Mouse (Mus musculus) thymus, adult 2 months (tissue): Measurements from ENCODE around the gene Slc39a11. TPM values are rescaled to one million over a fixed set of nuclear protein-coding genes. Genes with fewer than 3 reads are reported as not detected.

Experiments used
- DNase-seq: peaks from one replicate; pipeline ENCODE4 v3.0.0; 2021
- H3K27ac ChIP-seq: fragments of 200-500 bp; 2 replicates; pipeline ENCODE4 v1.5.1; 2012; ENCODE audit warnings: low read length, control low read depth; ENCODE audit not compliant: control insufficient read depth, insufficient read depth
- H3K27me3 ChIP-seq: fragments of 200-500 bp; 2 replicates; pipeline ENCODE4 v1.6.1; 2012; ENCODE audit warnings: mild to moderate bottlenecking, low read length, moderate library complexity, mixed read lengths; ENCODE audit not compliant: control insufficient read depth, insufficient read depth
- H3K36me3 ChIP-seq: fragments of 200-500 bp; 2 replicates; pipeline ENCODE4 v1.6.1; 2012; ENCODE audit warnings: mild to moderate bottlenecking, low read length, moderate library complexity; ENCODE audit not compliant: control insufficient read depth, insufficient read depth
- H3K4me1 ChIP-seq: fragments of 200-500 bp; replicated peaks from 2 replicates; pipeline ENCODE4 v1.6.1; 2012; ENCODE audit warnings: low read length; ENCODE audit not compliant: control insufficient read depth, insufficient read depth
- H3K4me3 ChIP-seq: fragments of 200-500 bp; 2 replicates; pipeline ENCODE4 v1.5.1; 2012; ENCODE audit warnings: mild to moderate bottlenecking, low read length, control low read depth, moderate library complexity; ENCODE audit not compliant: control insufficient read depth, insufficient read depth
- CTCF ChIP-seq: fragments of 200-500 bp; IDR thresholded peaks from 2 replicates; pipeline ENCODE4 v1.5.1; 2012; ENCODE audit warnings: mild to moderate bottlenecking, control low read depth, low read length, moderate library complexity, borderline replicate concordance; ENCODE audit not compliant: control insufficient read depth, poor library complexity, insufficient read depth; ENCODE audit errors: extremely low read depth
- POLR2A ChIP-seq: fragments of 200-500 bp; IDR thresholded peaks from 2 replicates; pipeline ENCODE4 v1.6.1; 2012; ENCODE audit warnings: mild to moderate bottlenecking, low read length, control low read depth, moderate library complexity; ENCODE audit not compliant: control insufficient read depth, poor library complexity, insufficient read depth; ENCODE audit errors: extremely low read depth
- WGBS: fragments of 180-500 bp; shearing (Covaris S2); methylation state at CpG from one replicate; pipeline ENCODE4 v1.1.7; 2018; 5-methylcytosine and 5-hydroxymethylcytosine counted together
- polyA plus RNA-seq: library from polyadenylated mRNA; depleted of rRNA; stranded (reverse); fragments of >200 nt; gene quantifications from 2 replicates; pipeline ENCODE4 v1.2.3, GENCODE M21; 2012

The Slc39a11 gene
- polyA plus RNA-seq, 1 experiment = 18.0 TPM

DNA sequence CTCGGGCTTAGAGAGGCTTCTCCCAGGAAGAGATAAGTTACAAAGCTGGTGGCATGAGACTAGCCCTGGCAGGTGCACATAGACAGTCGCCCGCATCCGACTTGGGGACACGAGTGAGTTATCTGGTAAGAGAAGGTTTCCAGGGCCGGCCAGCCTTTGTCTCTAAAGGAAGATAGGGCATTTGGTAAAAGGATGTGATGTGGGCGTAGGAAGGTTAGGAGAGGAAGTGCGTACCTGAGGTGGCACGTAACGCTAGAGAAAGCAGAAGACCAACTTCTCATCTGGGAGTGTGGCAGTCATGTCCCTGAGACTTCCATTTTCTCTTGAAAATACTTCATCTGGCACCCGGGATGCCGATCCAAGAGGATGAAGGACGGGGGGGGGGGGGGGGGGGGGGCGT lies 441.9 kb downstream of the Slc39a11 start:
- Histone ChIP-seq H3K27me3 (no peaks in the 10 kb centered on the region), H3K4me3 (no peak overlapping the region), H3K27ac (no peak overlapping the region), H3K36me3 (no peaks in the 10 kb centered on the region), H3K4me1 (peaks cover 12% of the 10 kb centered on the region)
- DNase-seq = no peak
- WGBS = 54% methylated on average over 14 of the region's 14 CpGs
- no peak for TF ChIP-seq POLR2A
- no peak for TF ChIP-seq CTCF

DNA sequence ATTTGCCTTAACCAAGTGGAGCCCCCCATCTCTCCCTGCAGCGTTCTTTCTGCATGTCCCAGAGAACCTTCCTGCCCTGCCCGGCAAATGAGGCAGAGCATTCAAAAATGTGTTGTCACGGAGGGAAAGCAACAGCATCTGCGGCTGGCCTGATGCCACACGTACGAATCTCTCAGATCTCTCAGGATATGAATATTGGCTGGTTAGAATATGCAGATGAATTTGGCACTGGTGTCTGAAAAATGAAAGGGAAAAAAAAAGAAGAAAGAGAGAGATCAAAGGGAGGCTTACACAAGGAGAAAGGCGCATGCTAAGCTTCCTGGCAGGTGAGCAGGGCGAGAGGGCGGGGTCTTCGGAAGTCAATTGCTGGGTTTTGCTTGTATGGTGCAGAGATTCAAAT lies 443.8 kb downstream of the Slc39a11 start:
- peaks cover 4% of the 10 kb centered on the region; the same call in 1 of the 2 replicates for H3K27me3 ChIP-seq
- 68% methylated on average over 10 of the region's 10 CpGs for WGBS
- no peaks in the 10 kb centered on the region for H3K36me3 ChIP-seq
- DNase-seq = no peak
- H3K4me3 ChIP-seq = no peak overlapping the region
- H3K27ac ChIP-seq = no peak overlapping the region
- peaks cover 12% of the 10 kb centered on the region for H3K4me1 ChIP-seq
- no peak for TF ChIP-seq CTCF
- TF ChIP-seq POLR2A = no peak

DNA sequence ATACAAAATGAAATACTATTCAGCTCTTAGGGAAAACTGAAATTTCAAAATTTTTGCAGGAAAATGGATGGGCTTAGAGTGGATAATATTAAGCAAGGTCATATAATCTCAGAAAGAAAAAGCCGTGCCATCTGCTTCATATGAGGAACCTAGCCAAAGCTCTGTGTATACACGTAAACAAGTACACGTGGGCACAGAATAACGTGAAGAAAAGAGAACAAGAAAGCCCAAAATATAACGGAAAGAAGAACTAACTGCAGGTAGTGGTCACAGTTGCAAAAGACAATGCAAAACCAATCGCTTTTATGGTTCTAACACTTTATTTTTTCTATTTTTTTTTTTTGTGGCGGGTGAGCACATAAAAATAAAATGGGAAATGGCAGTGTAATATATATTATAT lies 446.9 kb downstream of the Slc39a11 start:
- Histone ChIP-seq H3K36me3 (no peaks in the 10 kb centered on the region), H3K27me3 (peaks cover 4% of the 10 kb centered on the region; the same call in 1 of the 2 replicates), H3K4me3 (no peak overlapping the region), H3K4me1 (peaks cover 11% of the 10 kb centered on the region), H3K27ac (no peak overlapping the region)
- no peak for DNase-seq
- TF ChIP-seq CTCF (no peak), POLR2A (no peak)
- WGBS = 36% methylated on average over 7 of the region's 7 CpGs

DNA sequence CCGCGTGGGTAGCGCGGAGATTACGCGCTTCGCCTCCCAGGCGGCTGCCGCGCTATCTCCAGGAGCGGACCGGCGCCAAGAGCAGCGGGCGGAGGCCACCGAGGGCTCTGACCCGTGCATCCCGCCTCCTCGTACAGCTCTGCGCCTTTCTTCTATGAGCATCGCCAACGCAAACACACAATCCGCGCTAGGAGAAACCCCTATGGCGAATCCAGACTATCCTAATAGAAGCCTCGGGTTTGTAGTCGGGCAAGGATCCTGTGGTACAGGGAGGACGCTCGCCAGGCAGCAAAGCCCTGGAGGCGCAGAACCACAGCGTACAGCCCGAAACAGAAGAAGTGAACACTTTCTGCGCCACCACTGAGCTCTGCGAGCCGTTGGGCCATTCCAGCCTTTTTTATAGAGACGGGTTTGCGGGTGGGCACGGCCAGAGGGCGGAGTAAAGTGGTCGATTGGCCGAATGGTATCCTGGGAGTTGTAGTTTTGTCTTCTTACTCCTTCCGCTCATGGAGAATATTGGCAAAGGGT lies 448.3 kb downstream of the Slc39a11 start:
- Histone ChIP-seq H3K36me3 (no peaks in the 10 kb centered on the region), H3K27me3 (peaks cover 4% of the 10 kb centered on the region; the same call in 1 of the 2 replicates), H3K4me3 (peak overlapping the region; percentile 54), H3K27ac (no peak overlapping the region), H3K4me1 (peaks cover 11% of the 10 kb centered on the region)
- TF ChIP-seq CTCF (no peak), POLR2A (no peak)
- 1% methylated on average over 42 of the region's 42 CpGs for WGBS
- DNase-seq = peak; percentile 20

DNA sequence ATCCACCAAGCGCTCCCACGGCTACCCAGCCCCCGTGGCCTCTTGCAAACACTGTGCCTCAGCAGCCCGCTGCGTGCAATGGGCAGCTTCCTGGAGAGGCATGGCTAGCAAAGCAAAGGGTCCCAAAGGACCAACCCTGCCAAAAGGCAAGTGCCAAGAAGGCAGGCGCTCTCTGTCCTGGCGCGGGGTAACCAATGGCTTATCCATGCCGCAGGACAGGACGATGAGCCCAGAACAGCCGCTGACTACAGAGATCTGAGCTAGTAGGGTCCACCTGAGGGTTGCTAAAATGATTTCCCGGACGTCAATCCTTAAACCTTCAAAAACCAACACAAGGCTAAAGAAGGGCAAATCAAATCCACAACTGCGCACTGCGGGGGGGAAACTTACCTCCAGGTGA lies 449.0 kb downstream of the Slc39a11 start:
- TF ChIP-seq CTCF = no peak
- no peak for TF ChIP-seq POLR2A
- Histone ChIP-seq H3K4me3 (peak overlapping the region; percentile 54; the same call in 1 of the 2 replicates), H3K27me3 (peaks cover 4% of the 10 kb centered on the region; the same call in 1 of the 2 replicates), H3K36me3 (no peaks in the 10 kb centered on the region), H3K4me1 (peaks cover 16% of the 10 kb centered on the region), H3K27ac (no peak overlapping the region)
- 30% methylated on average over 15 of the region's 15 CpGs for WGBS
- no peak for DNase-seq

DNA sequence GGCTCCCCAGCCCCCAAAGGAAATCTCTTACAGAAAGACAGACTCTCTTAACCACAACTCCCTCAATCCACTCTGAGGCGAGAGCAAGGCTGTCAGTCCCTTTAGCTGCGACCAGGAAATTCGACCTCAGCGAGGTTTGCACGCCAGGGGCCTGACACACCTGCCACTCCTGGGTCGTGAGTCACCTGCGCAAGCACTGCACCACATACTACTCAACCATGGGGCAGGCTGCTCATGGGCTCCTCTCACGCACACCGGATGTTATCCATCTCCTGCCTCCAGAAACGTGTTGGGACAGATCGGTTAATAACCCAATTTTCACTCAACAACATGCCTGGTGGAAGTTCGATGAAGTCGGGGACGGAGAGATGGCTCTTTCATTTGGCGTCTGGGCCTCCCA lies 451.3 kb downstream of the Slc39a11 start:
- peaks cover 16% of the 10 kb centered on the region for H3K4me1 ChIP-seq
- TF ChIP-seq POLR2A (no peak), CTCF (no peak)
- H3K27me3 ChIP-seq = peaks cover 4% of the 10 kb centered on the region; the same call in 1 of the 2 replicates
- no peaks in the 10 kb centered on the region for H3K36me3 ChIP-seq
- H3K27ac ChIP-seq = no peak overlapping the region
- 61% methylated on average over 15 of the region's 15 CpGs for WGBS
- no peak for DNase-seq
- H3K4me3 ChIP-seq = no peak overlapping the region

DNA sequence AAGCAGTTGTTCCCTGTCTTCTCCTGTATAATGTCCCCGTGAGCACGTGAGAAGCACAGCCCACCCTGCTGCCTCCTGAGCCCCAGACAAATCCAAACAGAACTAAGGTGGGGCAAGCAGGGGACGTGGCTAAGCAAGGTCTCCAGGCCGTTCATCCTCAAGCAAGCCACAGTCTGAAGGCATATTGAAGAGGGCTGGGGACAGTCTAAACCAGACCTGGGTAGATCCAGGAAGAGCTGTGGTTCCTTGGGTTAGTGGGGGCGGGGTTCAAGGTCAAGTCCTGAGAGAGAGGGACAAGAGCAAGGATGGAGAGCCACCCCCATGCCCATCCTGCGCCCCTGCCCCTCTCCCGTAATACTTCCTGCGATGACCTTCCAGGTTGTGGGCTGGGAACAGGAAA lies 452.3 kb downstream of the Slc39a11 start:
- Histone ChIP-seq H3K27me3 (peaks cover 4% of the 10 kb centered on the region; the same call in 1 of the 2 replicates), H3K4me1 (peaks cover 16% of the 10 kb centered on the region), H3K36me3 (no peaks in the 10 kb centered on the region), H3K4me3 (no peak overlapping the region), H3K27ac (no peak overlapping the region)
- 49% methylated on average over 8 of the region's 8 CpGs for WGBS
- no peak for DNase-seq
- no peak for TF ChIP-seq CTCF
